Mouse (Mus musculus) frontal cortex, postnatal 10 days (tissue): ENCODE measurements at regions not wholly inside any gene's neighbourhood (a gene's known extent, or its start where the extent isn't known, plus 50 kb on each side); places are given as distances from the start of the nearest gene placed in this dataset.

ENCODE experiments used
- DNase-seq, 2 experiments: peaks; one replicate each; pipeline ENCODE4 v3.0.0; 2022; ENCODE audit warnings: low spot score in 2 of 2, mixed read lengths in 1 of 2

- DNase-seq = no peak
These were observed 75.5 kb downstream of the Trib2 start for GRCm38 (mm10) chr12:15741219-15741618.

DNA sequence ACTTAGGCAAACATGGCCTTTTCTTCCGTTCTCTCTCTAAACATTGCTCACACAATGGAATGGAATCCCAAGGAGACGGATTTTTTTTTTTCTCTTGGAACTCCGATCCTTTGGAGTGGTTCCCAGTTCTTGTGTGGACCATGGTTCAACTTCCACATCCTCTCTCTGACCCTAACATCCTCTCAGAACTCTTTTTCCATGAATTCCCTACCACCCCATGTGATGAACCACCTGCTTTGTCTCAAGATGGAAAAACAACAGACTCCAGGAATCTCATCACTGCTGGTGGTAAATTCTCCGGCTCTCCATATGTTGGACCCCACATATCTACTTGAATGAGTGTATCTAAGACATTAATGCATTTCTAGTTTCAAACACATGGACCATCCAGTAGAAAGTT lies 77.7 kb downstream of the Trib2 start:
- DNase-seq = no peak

DNA sequence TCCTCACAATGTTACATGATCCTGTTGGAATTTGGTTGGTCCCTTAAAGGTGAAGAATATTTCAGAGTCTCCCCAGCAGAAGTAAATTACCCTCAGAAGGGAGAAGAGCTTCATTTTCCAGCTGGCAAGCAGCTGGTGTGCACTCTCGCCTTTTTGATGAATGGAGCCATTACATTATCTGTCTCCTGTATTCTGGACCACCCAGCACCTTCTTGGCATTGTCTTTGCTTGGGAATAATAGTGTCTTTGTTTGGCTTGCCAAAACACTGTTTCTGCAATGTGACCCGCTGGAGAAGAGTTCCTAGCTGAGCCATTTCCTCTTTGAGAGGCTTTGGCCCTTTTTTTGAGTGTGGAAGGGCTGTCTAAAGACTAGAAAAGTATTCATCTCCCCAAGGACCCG lies 85.5 kb downstream of the Trib2 start:
- DNase-seq = no peak

DNA sequence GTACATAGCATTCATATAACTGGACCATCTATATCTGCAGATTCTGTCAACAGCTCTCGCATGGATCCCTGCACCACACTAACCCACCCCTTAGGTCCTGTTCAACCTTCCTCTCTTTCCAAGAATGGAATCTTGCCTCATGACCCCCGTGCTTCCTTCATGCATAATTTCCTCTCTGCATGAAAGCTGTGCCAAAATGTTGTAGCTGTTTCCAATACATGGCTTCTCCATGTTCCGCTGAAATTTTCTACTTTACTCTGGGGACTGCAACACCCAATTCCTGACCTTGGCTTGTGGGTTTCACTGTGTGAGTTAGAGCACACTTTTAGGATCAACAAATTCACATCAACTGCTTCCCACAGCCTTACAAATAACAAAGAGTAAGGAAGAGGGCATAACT lies 87.0 kb downstream of the Trib2 start:
- DNase-seq = no peak

DNA sequence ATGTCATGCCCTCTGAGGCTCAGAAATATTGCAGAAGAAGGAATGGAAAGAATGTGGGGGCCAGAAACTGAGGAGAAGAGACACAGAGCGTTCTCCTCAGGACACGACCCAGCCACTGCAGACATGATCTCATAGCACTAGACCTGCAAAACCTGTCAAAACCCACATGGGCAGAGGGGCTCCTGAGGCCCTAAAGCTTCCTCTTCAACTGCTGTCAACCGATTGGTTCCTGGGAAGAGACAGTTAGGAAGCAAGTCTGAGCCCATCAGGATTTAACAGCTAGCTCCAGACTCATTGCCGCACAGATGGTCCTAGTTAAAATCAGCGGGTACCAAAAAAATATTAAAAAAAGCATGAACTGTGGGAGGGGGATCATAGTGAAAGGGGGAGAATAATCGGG lies 93.2 kb downstream of the Trib2 start:
- DNase-seq = no peak

DNA sequence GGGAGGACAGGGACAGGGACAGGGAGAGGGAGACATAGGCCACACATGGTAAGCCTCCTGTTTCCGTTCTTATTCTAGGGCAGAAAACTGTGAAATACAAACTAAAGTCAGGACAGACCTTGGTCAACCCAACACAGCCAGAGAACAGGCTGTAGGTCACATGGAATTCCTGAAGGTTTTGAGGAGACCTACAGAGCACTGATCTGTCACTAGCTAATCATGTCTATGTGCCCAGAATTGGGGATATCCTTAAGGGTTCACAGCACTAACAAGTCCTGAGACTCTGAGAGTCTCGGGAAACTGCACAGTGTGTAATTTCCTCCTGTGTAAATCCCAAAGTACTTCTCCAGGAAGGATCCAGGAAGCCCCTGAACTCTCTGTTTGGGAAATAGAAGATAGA lies 94.6 kb downstream of the Trib2 start:
- no peak for DNase-seq

DNA sequence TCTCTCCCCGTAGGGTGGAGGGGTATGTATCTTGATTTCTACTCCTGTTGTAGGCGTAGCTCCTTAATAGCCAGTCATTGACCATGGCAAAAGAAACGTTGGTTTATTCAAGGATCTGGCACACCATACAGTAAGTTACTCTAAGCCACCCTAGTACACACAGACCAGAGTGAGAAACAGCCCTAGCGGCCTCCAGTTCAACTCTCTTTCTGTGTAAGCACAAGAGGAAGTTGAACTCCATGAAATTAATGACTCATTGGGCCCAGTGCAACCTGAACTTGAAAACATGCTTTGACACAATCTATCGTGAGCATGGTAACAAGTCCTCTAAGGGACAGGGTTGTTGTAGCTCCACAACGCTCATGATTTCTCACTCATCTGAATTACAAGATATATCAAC lies 96.6 kb downstream of the Trib2 start:
- DNase-seq = no peak

- no peak for DNase-seq
These were observed 97.9 kb downstream of the Trib2 start for GRCm38 (mm10) chr12:15718827-15719226.

DNA sequence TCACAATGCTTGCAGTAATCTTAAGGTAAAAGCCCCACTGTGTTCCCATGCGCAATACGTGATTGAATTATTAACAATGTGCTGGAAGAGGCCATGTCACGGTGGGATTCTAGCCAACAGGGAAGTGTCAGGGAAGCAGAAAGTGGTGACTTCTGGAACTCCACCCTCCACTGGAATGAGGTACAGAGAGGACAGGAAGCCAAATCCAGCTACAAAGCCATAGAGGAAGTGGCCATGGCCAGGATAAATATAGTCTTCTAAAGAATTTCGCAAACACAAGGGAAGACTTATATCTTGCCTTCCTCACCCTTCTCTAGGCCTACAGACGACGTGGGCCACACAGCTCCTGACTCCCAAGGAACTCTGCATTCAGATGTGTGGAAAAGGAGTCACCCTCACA lies 98.7 kb downstream of the Trib2 start:
- no peak for DNase-seq

GRCm38 (mm10) chr12:15717342-15717741 lies 99.4 kb downstream of the Trib2 start:
- no peak for DNase-seq

- DNase-seq = no peak
These were observed 103.1 kb downstream of the Trib2 start for GRCm38 (mm10) chr12:15713623-15714022.

DNA sequence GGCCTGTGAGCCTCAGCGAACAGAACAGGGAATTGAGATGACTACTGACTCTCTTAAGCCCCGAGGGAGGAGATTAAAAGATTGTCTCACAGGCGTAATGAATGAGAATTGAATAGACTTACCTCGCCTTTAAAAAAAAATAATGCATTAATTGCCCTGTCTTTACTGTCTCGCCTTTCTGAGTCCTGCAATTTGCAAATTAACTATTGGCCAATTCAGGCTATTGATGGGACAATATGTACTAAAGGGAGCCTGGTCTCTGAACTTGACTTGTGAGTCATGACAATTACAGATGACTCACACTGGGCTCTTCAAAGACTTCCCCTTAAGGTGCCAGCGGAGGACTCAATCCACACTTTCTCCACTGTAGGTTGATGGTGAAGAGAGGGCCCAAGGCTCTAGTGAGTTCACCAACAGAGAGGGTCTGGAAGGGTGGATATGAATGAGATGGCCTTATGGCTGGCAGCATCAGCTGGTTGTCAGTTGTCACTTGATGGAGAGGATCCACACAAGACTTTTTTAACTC lies 109.1 kb downstream of the Trib2 start:
- no peak for DNase-seq

DNA sequence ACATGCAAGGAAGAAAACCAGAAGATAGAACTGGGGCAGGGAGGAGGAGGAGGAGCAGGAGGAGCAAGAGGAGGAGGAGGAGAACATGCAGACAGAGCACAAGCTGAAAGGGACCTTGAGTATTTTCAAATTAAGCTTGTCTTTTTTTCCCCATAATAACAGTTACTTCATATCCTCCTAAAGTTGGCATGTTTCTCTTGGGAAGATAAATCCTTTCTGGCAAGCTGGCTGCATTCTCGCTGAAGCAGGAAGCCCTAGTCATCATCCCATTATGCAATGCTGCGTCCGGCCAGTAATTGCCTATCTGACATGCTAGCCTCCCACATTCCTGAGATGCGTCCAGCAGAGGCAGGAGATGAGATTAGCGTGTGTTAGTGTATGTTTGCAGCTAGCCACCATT lies 112.3 kb downstream of the Trib2 start:
- DNase-seq = no peak

GRCm38 (mm10) chr12:15702137-15702536 lies 114.6 kb downstream of the Trib2 start:
- no peak for DNase-seq

DNA sequence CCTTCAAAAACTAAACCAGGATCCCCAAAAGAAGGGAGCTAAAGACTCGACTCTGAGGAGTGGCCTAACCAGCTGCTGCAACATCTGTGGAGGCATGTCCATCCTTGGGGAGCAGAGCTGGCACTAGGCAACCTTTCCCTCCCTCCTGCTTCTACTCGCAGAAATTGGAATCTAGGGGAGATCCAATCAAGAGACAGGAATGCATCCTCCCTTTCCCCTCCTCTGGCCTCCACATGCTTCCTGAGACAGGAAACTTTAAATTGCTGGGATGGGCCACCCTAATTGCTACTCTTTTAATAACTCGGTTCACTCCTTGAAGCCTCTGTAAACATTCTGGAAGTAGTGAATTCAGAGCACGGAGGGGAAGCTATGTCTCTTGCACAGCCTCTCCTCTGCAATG lies 117.9 kb downstream of the Trib2 start:
- no peak for DNase-seq

GRCm38 (mm10) chr12:15698042-15698771 lies 118.5 kb downstream of the Trib2 start:
- DNase-seq = no peak

- DNase-seq = no peak
These were observed 128.4 kb downstream of the Trib2 start for GRCm38 (mm10) chr12:15688342-15688741.

DNA sequence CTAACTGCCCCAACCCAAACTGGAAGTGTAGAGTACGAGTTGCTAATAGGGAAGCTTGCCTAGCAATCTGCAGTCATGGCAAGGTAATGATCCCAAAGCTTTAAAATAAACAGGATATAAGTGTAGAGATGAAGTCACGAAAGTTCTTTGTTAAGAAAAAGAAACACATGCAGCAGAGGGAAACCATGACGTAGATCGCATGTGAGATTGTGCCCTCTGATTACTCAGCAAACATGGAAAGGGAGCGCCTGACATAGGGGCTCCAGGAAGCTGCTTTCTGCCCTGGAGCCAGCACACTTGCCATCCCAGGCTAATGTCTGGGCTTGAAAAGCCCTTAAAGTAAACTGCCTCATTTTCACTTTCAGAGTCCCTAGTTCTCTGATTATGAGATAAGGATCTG lies 132.4 kb downstream of the Trib2 start:
- DNase-seq = no peak

- DNase-seq = no peak
These were observed 134.9 kb downstream of the Trib2 start for GRCm38 (mm10) chr12:15681678-15682355.

GRCm38 (mm10) chr12:15676127-15676526 lies 140.6 kb downstream of the Trib2 start:
- no peak for DNase-seq

- DNase-seq = no peak
These were observed 157.0 kb downstream of the Trib2 start for GRCm38 (mm10) chr12:15659755-15660154.

DNA sequence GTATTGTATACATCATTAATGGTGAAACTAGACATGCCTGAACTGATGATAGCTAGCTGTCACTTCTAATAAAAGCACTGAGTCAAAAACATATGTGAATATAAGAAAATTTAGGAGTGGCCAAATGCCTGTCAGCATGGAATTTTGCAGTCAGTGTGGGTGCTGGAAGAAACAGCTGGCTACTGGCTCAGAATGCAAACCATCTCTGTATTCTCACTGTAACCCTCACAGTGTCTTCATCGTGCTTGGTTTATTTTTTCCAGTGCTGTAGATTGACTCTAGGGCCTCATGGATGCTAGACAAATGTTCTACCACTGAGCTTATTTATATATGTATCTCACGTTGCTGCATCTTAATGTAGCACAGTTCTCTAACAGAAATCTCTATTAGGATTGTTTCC lies 157.4 kb downstream of the Trib2 start:
- DNase-seq = no peak

DNA sequence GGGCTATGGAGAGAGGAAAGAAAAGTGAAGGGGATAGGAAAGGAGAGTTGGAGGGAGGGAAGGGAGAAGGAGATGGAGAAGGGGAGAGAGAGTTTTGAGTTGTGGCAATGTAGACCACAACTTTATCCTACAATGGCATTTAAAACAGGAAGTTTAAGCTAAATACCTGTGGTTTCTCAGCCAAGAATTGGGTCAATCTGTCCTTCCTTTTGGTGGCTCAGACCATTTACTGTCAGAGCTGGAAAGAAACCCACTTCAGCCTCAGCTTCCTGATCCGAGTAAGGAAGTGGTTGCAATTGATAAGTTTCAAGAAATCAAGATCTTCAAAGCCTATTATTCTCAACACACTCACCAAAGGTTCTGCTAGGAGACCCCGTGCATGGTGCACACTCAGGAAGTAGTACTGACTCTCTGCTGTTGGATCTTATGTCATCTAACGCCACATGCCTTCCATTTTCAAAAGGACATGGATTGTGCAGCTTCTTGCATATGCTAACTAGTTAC lies 158.9 kb downstream of the Trib2 start:
- DNase-seq = no peak
